Mouse (Mus musculus) ovary, postnatal 14 days (tissue): ENCODE results near the gene Trim25.
"Not testable (repeated sequence)": the region's sequence is repeated elsewhere in the genome, so short reads cannot be mapped to it uniquely, and the experiment has no call there.

ENCODE experiments used
- DNase-seq: peaks from one replicate; pipeline ENCODE4 v3.0.0; 2022; ENCODE audit warnings: low spot score

The Trim25 gene

DNA sequence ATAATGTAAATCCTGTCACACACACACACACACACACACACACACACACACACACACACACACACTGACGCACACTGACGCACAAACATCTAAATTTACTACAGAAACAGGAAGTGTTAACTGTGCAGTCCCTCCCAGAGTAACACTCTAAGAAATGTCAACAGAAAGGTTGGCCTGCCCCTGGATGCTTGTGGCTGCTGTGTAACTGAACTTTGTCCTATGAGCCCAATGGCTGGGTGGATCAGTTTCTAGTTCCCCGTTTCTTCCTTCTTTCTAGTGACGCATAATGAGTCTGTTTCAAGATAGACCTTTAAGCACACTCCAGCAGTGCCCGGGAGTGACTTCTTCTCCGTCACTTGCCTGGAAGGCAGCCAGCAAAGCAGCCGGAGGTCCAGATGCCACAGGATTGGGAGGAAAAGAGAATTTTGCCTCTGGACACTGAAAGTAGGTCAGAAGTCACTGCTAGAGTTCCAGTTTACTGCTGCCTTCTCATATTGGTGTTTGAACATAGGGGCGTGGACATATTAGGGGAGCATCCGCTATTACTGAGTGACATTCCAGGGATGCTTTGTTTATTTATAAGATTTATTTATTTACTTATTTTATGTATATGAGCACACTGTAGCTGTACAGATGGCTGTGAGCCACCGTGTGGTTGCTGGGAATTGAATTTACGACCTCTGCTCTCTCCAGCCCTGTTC lies 25.2 kb downstream of the Trim25 start:
- peak; percentile 64 for DNase-seq

DNA sequence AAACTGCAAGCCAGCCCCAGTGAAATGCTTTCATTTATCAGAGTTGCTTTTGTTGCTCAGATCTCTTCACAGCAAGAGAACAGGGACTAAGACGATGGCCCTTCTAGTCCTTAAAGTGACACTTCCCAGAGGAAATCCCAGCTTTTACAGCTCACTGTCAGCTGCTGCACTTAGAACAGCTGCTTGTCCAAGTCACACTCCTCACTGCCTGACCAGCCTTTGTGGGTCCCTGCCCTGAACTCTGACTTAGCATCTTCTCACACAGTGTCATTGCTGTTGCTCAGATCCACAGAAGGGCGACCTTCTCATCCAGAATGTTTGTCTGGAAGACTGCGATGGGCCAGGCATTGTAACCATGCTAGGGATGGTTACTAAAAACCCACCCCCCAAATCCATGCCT lies 26.4 kb downstream of the Trim25 start:
- DNase-seq = no peak

DNA sequence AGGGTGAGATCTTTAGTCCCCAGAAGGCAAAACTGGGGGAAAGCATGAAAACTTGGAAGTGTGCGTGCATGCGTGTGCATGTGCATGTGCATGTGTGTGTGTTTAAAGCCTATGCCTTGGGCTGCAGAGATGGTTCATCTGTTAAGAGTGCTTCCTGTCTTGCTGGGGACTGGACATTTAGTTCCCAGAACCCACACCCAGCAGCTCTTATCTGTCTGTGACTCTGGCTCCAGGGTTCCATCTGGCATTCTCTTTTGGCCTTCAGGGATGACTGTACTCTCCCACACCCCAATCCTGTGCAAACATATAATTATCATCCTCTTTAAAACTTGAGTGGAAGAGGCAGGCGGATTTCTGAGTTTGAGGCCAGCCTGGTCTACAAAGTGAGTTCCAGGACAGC lies 26.9 kb downstream of the Trim25 start:
- no peak for DNase-seq

DNA sequence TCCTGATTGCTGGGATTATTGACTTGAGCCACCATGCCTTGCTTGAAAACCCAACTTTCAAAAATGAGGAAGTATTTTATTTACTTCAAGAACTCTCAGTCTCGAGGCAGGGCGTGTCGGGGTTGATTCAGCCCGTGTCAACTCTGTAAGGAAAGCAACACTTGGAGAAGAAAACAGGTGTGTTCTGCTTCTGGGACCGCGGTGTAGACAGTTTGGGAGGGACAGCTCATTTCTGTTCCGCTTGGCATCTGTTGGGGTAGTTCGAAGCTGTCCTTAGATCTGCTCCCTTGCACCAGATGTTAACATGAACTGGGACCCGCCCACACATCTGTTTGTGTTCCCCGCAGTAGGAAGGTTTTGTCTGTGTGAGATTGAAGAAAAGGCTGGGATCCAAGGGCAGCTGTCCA lies 28.8 kb downstream of the Trim25 start:
- no peak for DNase-seq

DNA sequence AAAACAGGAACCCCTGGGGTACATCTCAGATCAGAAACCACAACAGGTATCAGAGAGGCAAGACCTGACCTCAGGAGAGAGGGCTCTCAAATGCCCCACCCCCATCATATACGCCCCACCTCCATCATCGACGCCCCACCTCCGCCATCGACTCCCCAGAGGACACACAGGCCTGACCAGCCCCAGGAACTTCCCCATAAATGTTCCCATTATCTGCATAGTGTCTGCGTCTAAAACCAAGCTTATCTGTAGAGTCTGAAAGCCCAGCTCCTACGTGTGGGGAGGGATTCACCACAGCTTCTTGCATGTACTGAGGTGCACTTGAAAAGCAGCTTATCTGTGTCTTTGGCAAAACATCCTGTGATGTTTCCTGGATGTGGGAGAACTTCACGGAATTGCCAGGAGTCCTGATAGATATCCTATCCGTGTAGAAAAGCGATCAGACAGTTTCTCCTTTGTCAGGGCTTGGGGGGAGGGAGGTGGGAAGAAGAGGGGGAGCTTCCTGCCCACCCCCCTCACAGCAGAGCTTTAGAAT lies 29.8 kb downstream of the Trim25 start:
- DNase-seq = no peak

DNA sequence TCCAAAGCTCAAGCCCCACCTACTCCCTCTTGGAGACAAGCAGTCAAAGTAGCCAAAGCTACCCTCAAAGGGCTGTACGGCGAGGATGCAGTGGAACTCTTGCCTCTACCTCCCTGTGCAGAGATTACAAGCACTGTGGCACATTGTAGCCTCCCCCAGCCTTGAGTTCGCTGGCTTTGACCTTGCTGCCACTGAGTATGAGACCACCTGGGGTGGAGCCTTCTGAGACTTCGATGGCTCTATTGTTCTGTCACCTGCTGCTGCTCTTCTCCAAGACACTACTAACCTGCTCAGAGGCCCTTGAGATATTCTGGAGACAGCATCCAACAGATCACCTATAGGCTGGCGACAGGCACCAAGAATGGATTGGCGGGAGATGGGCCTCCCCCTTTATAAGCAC lies 31.4 kb downstream of the Trim25 start:
- DNase-seq = no peak

DNA sequence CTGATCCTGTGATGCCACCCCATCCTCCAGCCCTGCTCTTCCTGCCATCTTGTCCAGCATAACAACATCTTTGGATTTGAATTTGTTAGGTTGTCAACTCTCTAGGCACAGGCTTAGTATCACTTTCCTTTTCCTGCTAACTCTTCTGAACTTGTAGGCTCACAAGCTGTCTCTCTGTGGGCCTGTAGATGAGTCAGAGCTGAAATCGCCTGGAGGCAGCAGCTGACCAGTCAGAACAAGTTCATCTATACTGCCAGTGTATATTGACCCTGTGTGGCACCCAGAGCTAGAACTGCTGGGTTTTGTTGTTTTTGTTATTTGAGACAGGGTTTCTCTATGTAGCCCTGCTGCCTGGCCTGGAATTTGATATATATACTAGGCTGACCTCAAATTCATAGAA lies 32.0 kb downstream of the Trim25 start:
- DNase-seq = no peak

DNA sequence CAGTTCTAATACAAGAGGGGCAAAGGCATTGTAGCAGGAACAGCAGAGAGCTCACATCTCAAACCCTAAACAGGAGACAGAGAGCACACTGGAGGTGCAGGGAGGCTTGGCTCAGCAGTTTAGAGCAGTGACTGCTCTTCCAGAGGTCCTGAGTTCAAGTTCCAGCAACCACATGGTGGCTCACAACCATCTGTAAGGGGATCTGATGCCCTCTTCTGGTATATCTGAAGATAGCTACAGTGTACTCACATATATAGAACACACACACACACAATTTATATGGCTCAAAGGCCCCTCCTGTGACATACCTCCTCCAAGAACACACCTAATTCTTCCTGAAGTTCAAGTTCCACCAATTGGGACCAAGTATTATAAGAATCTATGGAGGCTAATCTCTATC lies 35.4 kb downstream of the Trim25 start:
- DNase-seq = no peak

DNA sequence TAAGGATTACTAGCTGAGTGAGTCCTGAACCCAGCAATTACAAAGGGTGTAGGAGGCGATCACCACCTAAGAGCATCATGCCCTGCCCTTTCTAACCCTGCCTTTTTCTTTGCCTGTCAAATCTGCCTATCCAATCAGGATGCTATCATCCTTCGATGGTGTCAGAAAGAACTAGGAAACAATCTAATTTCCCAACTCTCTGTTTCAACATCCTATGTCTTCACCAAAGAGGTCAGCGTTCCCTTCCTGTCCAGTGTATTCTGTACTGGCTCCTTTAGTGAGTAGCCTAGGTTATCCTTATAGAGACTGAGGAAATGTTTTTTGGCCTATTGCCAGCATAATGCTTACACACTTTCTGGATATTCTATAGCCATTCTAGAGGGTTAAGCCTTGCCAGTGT lies 36.4 kb downstream of the Trim25 start:
- no peak for DNase-seq

DNA sequence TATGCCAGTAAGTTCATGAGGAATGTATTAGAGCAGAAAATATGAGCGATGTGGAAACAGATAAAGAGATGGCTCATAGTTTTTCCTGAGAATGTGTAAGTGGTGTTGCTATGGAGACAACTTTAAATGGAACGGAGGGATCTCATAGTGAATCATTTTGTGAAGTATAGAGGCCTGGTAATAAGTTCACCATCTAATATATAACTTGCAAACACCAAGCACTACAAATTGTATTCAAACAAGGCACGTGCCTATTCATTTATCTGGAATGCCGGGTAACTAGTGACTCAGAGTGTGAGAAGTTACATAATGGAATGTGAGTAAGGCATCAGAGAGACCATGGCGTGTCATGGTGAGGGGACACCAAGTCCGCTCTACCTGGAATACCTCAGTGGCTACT lies 39.3 kb downstream of the Trim25 start:
- no peak for DNase-seq

DNA sequence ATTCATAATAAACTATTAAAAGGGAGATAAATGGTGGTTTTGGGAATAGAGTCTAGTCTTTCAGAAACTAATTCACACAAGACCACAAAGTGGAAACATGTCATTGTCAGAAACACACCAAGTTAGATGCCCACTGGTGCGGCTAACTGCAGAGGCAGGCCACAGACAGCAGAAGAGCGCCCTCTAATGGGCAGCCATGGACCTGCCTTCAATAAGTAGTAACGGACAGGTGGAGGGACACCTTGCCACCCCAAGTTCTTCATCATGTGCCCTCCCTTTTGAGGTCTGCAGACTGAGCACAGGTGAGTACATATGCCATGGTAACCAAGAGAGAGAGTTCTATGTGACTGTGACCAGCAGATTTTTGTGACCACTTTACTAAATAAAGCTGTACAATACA lies 40.1 kb downstream of the Trim25 start:
- DNase-seq = peak; percentile 52

DNA sequence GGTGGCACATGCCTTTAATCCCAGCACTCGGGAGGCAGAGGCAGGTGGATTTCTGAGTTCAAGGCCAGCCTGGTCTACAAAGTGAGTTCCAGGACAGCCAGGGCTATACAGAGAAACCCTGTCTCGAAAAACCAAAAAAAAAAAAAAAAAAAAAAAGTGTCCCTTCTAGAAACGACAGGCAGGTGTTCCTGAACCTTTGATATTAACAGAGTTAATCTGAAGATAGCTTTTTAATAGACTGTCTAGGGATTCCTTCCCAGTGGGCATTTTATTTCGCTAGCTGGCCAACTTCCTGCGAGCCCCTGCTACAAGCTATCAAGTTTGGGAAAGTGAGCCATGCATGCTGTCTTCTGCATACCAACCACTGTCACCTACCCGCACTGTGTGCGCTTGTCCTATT lies 41.9 kb downstream of the Trim25 start:
- not testable (repeated sequence) for DNase-seq

DNA sequence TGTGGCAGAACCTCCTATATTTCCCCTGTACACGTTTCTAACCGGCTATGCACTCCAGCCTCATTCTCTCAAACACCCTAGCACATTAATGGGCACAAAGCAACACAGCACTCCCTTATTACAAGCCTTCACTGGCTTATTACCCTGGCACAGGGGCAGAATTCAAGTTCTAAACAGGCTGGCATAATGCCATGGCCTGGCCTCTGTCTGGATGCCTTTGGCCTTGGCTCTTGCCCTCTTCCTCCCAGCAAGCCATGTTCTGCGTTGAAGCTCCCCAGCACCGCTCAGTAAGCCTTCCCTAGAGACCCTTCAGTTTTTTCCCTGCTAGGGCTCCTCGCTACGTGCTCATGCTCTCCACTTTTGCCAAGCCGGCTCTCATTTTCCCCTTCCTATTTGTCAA lies 43.9 kb downstream of the Trim25 start:
- no peak for DNase-seq

DNA sequence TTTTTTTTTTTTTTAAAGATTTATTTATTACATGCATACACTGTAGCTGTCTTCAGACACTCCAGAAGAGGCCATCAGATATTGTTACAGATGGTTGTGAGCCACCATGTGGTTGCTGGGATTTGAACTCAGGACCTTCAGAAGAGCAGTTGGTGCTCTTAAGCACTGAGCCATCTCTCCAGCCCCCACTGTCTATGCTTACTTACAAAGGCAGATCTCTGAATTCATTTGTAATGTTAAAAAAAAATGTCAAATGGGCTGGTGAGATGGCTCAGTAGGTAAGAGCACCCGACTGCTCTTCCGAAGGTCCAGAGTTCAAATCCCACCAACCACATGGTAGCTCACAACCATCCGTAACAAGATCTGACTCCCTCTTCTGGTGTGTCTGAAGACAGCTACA lies 46.3 kb downstream of the Trim25 start:
- DNase-seq = not testable (repeated sequence)

DNA sequence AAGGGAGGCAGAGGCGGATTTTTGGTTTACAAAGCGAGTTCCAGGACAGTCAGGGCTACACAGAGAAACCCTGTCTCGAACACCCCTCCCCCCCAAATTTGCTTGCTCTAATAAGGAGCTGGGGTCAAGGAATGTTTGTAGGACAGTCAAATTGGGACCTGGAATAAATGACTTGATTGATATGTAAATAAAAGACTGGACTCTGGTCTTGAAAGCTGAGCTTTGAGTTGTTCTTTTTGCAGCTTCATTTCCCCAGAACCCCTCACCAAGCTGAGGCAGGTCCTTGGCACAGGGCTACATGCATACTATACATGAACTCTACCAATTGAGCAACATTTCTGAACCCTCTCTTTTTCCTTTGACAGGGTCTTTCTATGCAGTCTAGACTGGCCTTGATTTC lies 46.8 kb downstream of the Trim25 start:
- DNase-seq = no peak

DNA sequence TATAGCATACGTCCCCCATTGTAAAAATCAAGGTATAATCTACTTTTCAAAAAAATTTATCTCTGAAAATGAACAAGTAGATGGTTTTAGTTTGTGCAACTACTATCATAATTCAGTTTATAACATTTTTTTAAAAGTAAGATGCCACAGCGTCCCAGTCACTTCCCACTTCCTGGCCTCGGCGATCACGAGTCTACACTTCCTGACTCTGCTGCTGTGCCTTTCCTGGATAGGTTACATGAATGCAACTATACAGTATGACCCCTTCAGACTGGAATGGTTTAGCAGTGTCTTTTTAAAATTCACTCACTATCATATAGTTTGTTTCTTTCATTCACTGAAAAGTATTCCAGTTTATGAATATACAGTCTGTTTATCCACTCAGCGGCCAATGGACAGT lies 52.6 kb downstream of the Trim25 start:
- DNase-seq = no peak

DNA sequence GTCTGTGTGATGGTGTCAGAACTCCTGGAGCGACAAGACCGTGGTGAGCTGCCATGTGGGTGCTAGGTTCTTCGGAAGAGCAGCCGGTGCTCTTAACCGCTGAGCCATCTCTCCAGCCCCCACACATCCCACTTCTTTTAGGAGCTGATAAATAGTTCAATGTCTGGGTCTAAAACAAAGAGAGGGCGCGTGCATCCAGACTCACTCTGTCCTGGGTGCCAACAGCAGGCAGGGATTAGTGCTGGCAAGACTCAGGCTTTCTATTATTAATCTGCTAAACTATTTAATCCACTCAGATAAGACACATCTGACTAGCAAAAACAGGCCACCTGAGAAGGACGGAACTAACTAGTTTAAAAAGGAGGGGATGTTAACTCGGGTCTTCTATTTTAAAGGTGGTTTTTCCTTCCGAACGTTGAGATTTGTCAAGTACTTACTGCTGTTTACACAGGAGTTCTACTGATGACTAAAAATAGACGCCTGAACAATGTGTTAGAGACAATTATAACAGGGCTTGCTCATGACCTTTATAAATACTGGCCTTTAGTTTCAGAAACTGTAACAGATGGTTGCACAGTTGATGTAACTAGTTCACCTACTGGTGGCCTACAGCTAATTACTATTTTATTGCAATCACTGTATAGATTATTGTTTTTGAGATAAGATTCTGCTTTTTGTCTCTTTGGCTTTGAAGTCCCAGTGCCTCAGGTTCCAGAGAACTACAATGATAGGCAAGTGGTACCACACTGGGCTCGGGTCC lies 56.9 kb downstream of the Trim25 start:
- DNase-seq = no peak

DNA sequence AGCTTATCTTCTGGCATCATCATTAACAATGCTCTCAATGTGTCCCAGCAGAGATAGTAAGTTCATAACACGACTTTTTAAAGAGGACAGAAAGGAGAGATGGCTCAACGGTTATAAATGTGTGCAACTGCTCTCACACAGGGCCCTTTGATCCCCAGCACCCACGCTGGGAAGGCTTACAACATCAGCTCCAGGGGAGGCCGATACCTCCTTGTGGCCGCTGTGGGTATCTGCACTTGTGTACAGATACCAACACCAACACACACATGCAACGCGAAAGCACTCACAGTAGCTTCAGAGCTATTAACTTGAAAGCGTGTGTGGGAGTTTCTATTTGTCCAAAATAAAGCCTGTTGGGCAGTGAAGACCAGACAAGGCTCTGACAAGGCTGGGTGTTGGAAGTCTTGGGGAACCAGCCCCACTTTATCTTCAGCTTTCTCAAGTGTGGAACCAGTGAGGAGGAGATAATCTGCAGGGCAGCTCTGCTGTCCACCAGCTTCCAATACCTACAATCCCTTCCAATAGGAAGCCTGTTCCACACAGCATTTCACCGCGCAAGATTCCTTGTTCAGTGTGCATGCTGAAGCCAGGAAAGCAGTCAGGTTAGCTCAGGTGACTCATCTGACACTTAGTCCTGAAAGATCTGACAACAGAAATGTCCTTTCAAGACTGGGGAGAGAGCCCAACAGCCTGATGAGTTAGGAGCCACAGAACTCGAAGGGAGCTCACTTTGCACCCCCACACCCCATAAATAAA lies 59.5 kb downstream of the Trim25 start:
- no peak for DNase-seq

DNA sequence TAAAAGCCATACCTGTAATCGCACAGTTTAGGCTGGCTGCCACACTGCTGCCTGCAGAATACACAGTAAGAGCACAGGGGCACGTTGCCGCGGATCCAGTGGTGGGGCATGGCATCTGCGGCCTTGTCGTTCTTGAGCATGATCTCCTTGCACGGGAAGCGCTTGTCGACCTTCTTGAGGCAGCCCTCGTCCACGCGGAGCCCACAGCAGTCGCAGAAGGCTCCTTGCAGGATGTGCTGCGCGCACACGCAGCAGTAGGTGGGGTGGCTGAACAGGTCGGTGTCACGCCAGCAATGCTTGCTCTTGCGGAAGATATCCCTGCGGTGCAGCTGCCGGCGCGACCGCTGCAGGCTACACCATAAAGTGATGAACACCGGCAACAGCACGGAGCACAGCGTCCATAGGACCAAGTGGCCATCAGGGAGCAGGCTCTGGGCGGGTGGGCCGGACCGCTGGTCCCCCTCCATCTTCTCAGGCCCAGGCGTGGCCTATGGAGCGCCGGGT lies 60.8 kb downstream of the Trim25 start:
- no peak for DNase-seq

DNA sequence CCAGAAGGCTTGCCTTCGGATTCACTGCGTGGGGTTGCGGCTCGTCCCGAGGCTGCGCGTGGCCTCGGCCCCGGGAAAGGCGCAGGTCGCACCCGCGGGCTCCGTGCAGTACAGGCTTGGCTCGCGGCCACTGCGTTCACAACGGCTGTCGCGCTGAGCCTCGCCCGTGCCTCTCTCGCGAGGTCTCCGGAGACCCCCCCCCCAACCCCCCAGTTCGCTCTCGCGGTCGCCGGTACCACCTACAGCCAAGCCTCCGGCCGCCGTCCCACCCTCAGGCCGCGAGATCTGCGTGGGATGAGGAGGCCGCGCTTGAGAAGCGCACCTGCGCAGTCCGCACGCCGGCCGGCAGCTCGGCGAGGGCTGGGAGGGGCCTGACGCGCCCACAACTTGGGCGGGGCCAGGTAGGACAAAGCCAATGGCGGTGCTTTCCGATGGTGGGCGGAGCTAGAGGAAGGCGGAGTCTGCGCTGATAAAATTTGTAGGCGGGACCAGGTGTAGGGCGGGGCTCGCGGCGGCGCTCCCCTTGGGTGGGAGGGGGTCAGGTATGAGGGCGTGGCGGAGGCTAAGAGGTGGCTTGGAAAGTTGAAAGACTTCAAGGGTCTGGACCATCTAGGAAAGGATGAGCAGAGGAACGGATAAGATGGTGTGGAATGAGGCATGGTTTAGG lies 61.4 kb downstream of the Trim25 start:
- peak; percentile 90 for DNase-seq

DNA sequence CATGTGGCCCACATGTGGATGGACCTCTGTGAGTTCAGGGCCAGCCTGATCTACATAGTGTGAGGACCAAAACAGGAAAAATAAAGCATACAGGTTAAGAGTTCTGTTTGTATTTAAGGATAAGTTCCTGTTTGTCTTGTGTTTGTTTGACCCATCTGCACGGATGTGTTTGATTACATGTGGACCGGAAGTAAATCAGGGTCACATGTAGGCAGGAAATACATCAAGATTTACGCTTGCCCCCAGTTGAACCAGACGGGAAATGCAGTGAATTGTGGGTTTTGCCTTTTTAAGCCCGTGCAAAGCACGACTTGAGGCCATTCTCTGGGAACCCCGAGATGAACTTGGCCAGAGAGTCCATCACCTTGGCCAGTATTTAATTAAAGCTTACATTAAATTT lies 62.2 kb downstream of the Trim25 start:
- DNase-seq = no peak

DNA sequence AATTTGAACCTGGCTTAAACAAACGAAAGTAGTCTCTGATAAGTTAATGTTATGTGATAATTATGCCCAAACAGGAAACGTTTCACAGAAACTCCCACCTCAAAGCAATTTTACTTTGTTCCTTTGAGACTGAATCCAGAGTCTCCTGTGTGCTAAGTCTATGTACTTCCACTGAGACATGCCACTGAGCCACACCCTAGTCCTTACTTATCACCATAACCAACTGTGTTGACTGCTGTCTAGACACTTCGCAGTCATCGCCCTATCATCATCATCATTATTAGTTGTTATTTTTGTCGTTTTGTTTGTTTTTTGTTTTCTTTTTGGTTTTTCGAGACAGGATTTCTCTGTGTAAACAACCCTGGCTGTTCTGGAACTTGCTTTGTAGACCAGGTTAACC lies 65.1 kb downstream of the Trim25 start:
- DNase-seq = no peak
